Mouse (Mus musculus): ENCODE measurements around the gene Fam183b.
A peak's percentile ranks its signal among the peaks of the same experiment; 100 is the strongest.
"Not testable (repeated sequence)": the region's sequence is repeated elsewhere in the genome, so short reads cannot be mapped to it uniquely, and the experiment has no call there.

Fam183b gene

GRCm38 (mm10) chr11:58801558-58802228, at the start of gene Fam183b:
Fam183b (minus strand) TSS chr11:58801960.
- DNase-seq (ENCODE audit: low spot score), result peak; percentile 73

GRCm38 (mm10) chr11:58849731-58850130, 48.0 kb upstream of the Fam183b start:
- no peak for DNase-seq (ENCODE audit: low spot score)

GRCm38 (mm10) chr11:58847636-58848035, 45.9 kb upstream of the Fam183b start:
- DNase-seq (ENCODE audit: low spot score), result no peak

- peak; percentile 99 for DNase-seq (ENCODE audit: low spot score)
Observed at GRCm38 (mm10) chr11:58846919-58847461, 45.2 kb upstream of the Fam183b start, which contains the start of gene Gm12258. Gm12258 (plus strand) TSS chr11:58847158.

GRCm38 (mm10) chr11:58838951-58839350, 37.2 kb upstream of the Fam183b start, which contains the start of gene Olfr311:
Olfr311 (plus strand) TSS chr11:58839251.
- not testable (repeated sequence) for DNase-seq (ENCODE audit: low spot score)

- DNase-seq (ENCODE audit: low spot score), result not testable (repeated sequence)
Observed at GRCm38 (mm10) chr11:58832541-58832940, 30.8 kb upstream of the Fam183b start.

GRCm38 (mm10) chr11:58829764-58830163, 28.0 kb upstream of the Fam183b start:
- no peak for DNase-seq (ENCODE audit: low spot score)

- DNase-seq (ENCODE audit: low spot score), result not testable (repeated sequence)
Observed at GRCm38 (mm10) chr11:58828937-58829336, 27.2 kb upstream of the Fam183b start, which contains the start of gene Olfr312. Olfr312 (plus strand) TSS chr11:58829237.

- DNase-seq (ENCODE audit: low spot score), result no peak
Observed at GRCm38 (mm10) chr11:58815676-58816075, 13.9 kb upstream of the Fam183b start.

- not testable (repeated sequence) for DNase-seq (ENCODE audit: low spot score)
Observed at GRCm38 (mm10) chr11:58814700-58815099, 12.9 kb upstream of the Fam183b start, which contains the start of gene Olfr313. Olfr313 (plus strand) TSS chr11:58815000.

GRCm38 (mm10) chr11:58812001-58812400, 10.2 kb upstream of the Fam183b start:
- no peak for DNase-seq (ENCODE audit: low spot score)

- DNase-seq (ENCODE audit: low spot score), result no peak
Observed at GRCm38 (mm10) chr11:58804393-58804792, 2.6 kb upstream of the Fam183b start.

GRCm38 (mm10) chr11:58803871-58804270, 2.1 kb upstream of the Fam183b start:
- no peak for DNase-seq (ENCODE audit: low spot score)

- no peak for DNase-seq (ENCODE audit: low spot score)
Observed at GRCm38 (mm10) chr11:58799747-58800146, 2.0 kb downstream of the Fam183b start.

- no peak for DNase-seq (ENCODE audit: low spot score)
Observed at GRCm38 (mm10) chr11:58796850-58797249, 4.9 kb downstream of the Fam183b start.

GRCm38 (mm10) chr11:58795856-58796255, 5.9 kb downstream of the Fam183b start:
- no peak for DNase-seq (ENCODE audit: low spot score)

- DNase-seq (ENCODE audit: low spot score), result no peak
Observed at GRCm38 (mm10) chr11:58790646-58791045, 11.1 kb downstream of the Fam183b start.

GRCm38 (mm10) chr11:58790053-58790452, 11.7 kb downstream of the Fam183b start:
- no peak for DNase-seq (ENCODE audit: low spot score)

GRCm38 (mm10) chr11:58789532-58789931, 12.2 kb downstream of the Fam183b start:
- DNase-seq (ENCODE audit: low spot score), result no peak

- DNase-seq (ENCODE audit: low spot score), result no peak
Observed at GRCm38 (mm10) chr11:58788346-58788745, 13.4 kb downstream of the Fam183b start.

- no peak for DNase-seq (ENCODE audit: low spot score)
Observed at GRCm38 (mm10) chr11:58787651-58788050, 14.1 kb downstream of the Fam183b start.

GRCm38 (mm10) chr11:58784182-58784581, 17.6 kb downstream of the Fam183b start:
- DNase-seq (ENCODE audit: low spot score), result no peak

- no peak for DNase-seq (ENCODE audit: low spot score)
Observed at GRCm38 (mm10) chr11:58782480-58783089, 19.2 kb downstream of the Fam183b start, which contains the start of gene Olfr314. Olfr314 (plus strand) TSS chr11:58782952.

Data from embryo, embryonic 10.5 days (tissue).